Mouse (Mus musculus) lung, embryonic 14.5 days (tissue): ENCODE data around the gene Sh3glb1. TPM values are rescaled to one million over a fixed set of nuclear protein-coding genes. Genes with fewer than 3 reads are reported as not detected.

ENCODE experiments used
- ATAC-seq: fragments of 200-750 bp; cut with Nextera tagmentation; 2 replicates; pipeline ENCODE4 v1.8.0; 2017; ENCODE audit warnings: mild to moderate bottlenecking, moderate TSS enrichment, moderate library complexity; ENCODE audit not compliant: insufficient read depth
- DNase-seq: peaks from one replicate; pipeline ENCODE4 v3.0.0-alpha.2; 2015
- H3K27ac ChIP-seq: fragments of 300-500 bp; sonication (generic); 2 replicates; pipeline ENCODE4 v1.5.1; 2014; ENCODE audit warnings: low read depth, mild to moderate bottlenecking, moderate library complexity
- H3K27me3 ChIP-seq: fragments of 300-500 bp; sonication (generic); 2 replicates; pipeline ENCODE4 v1.6.1; 2014; ENCODE audit warnings: low read length, control low read depth; ENCODE audit not compliant: insufficient read depth
- H3K36me3 ChIP-seq: fragments of 300-500 bp; sonication (generic); 2 replicates; pipeline ENCODE4 v1.6.1; 2014; ENCODE audit warnings: control low read depth; ENCODE audit not compliant: insufficient read depth
- H3K4me1 ChIP-seq: fragments of 300-500 bp; sonication (generic); 2 replicates; pipeline ENCODE4 v1.6.1; 2014; ENCODE audit warnings: antibody characterized with exemption, control low read depth; ENCODE audit not compliant: insufficient read depth
- H3K4me2 ChIP-seq: fragments of 300-500 bp; sonication (generic); 2 replicates; pipeline ENCODE4 v1.6.1; 2014; ENCODE audit warnings: mild to moderate bottlenecking
- H3K4me3 ChIP-seq: fragments of 300-500 bp; sonication (generic); 2 replicates; pipeline ENCODE4 v1.5.1; 2014; ENCODE audit warnings: low read depth, low read length
- H3K9ac ChIP-seq: fragments of 300-500 bp; sonication (generic); 2 replicates; pipeline ENCODE4 v1.6.1; 2014
- H3K9me3 ChIP-seq: fragments of 300-500 bp; sonication (generic); 2 replicates; pipeline ENCODE4 v1.6.1; 2016; ENCODE audit warnings: low read depth, low read length, control low read depth
- CTCF ChIP-seq: IDR thresholded peaks from 2 replicates; pipeline ENCODE4 v1.5.1; 2016; ENCODE audit warnings: antibody characterized with exemption, low read depth
- WGBS: fragments of 180-500 bp; shearing (Covaris S2); extraction: QIAGEN DNeasy Blood & Tissue Kit; methylation state at CpG from one replicate; pipeline ENCODE4 v1.1.7; 2014; 5-methylcytosine and 5-hydroxymethylcytosine counted together
- polyA plus RNA-seq: library from polyadenylated mRNA; unstranded; fragments of >200 nt; fragmentation: Nextera tagmentation; extraction: Ambion mirVana; gene quantifications from 2 replicates; pipeline ENCODE4 v1.2.1, GENCODE M21; 2014

The Sh3glb1 gene
- polyA plus RNA-seq, 1 experiment from 2014 or later, result 104 TPM

DNA sequence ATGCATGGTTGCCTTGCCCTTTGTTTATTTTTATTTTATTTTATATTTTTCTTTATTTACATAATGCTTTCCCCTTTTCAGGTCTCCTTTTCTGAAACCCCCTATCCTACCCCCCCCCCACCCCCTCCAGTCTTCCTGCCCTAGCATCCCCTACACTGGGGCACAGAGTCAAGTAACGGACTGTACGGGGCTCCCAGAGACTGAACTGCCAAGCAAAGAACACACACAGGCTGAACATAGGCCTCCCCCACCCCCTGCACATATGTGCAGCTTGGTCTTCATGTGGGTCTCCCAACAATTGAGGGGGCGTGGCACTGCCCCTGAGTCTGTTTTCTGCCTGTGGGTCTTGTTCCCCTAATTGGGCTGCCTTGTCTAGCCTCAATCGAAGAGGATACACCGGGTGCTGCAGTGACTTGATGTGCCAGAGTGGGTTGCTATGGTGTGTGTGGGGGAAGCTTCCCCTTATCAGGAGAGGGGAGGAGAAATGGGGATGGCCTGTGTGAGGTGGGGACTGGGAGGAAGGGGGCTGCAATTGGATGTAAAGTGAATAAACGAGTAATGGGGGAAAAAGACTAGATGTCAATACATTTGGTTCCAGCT is 8.4 kb downstream of the Sh3glb1 start:
- H3K4me2 ChIP-seq, result no peak overlapping the region
- H3K27ac ChIP-seq, result no peak overlapping the region
- H3K4me1 ChIP-seq, result no peaks in the 10 kb centered on the region
- H3K36me3 ChIP-seq, result peaks cover 42% of the 10 kb centered on the region
- DNase-seq, result no peak
- no peak for TF ChIP-seq CTCF
- WGBS, result 85% methylated on average over 6 of the region's 6 CpGs
- H3K4me3 ChIP-seq, result no peak overlapping the region
- no peak overlapping the region for H3K9ac ChIP-seq
- ATAC-seq, result no peak
- H3K27me3 ChIP-seq, result no peaks in the 10 kb centered on the region
- H3K9me3 ChIP-seq, result no peaks in the 10 kb centered on the region

DNA sequence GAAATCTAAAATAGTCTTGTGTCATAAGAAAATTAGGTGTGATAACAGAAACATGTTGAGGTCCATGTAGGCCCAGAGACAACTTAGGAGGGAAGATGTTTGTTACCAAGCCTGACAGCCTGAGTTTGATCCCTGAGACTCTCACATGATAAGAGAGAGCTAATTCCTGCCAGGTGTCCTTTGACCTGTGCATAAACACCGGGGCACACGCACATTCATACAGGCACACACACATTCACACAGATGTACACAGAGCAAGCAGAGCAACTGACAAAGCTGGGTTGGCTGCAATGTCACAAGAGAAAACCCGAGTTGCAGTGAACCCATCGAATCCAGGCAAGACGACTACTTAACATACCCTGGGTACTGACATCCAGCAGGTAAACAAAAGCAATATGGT is 11.5 kb downstream of the Sh3glb1 start:
- WGBS, result 64% methylated on average over 5 of the region's 5 CpGs
- Histone ChIP-seq H3K9ac (no peak overlapping the region), H3K4me1 (no peaks in the 10 kb centered on the region), H3K4me3 (no peak overlapping the region), H3K4me2 (no peak overlapping the region), H3K27me3 (no peaks in the 10 kb centered on the region), H3K9me3 (no peaks in the 10 kb centered on the region), H3K27ac (no peak overlapping the region), H3K36me3 (peaks cover 57% of the 10 kb centered on the region)
- ATAC-seq (no peak), DNase-seq (no peak)
- no peak for TF ChIP-seq CTCF

DNA sequence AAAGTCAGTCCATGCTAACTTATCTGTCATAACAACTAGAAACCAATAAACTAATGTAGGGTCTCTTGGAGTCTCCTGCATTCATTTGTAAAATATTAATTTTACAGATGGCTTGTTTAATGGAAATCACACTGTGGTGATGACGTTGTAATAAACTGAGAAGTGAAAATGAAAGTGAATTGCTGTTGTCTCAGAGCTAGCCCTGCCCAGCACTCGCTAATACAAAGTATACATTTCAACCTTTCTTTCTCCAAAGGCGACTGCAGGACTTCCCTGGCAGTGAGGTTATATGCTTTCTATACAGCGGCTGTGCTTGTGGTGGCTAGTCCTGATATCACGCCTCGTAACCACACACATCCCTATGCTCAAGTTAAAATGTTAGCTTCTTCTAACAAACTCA is 16.2 kb downstream of the Sh3glb1 start:
- DNase-seq (no peak), ATAC-seq (no peak)
- Histone ChIP-seq H3K9me3 (no peaks in the 10 kb centered on the region), H3K27ac (no peak overlapping the region), H3K36me3 (peaks cover 58% of the 10 kb centered on the region), H3K4me3 (no peak overlapping the region), H3K9ac (no peak overlapping the region), H3K4me2 (no peak overlapping the region), H3K27me3 (no peaks in the 10 kb centered on the region), H3K4me1 (no peaks in the 10 kb centered on the region)
- no peak for TF ChIP-seq CTCF
- WGBS, result 75% methylated on average over 6 of the region's 6 CpGs

DNA sequence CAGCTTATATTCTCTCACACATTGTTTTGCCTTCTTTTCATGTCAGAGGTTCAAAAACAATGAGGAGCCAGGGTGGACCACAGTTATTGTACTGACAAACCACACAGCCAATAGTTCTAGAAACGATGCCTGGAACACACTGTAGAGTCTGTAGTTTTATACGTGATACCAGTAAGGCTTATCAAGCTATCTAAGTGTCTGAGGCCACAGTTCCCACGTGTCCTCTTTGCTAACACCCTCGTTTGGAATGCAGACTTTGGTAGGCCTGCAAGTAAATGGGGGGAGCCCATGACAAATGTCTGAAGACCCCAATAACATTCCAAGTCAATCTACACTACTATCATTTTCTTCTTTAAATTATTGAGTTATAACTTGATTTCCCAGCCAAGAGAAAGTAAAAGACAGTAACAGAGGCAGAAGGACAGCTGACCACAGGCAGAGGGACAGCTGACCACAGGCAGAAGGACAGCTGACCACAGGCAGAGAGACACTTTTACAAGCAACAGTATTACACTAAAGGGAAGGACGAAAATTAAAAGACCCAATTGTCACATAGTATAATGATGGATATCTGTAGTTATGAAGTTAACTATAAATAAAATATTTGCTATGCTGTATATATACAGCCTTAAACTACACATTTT is 21.2 kb downstream of the Sh3glb1 start:
- Histone ChIP-seq H3K4me3 (no peak overlapping the region), H3K36me3 (peaks cover 73% of the 10 kb centered on the region), H3K9me3 (no peaks in the 10 kb centered on the region), H3K9ac (no peak overlapping the region), H3K4me1 (no peaks in the 10 kb centered on the region), H3K4me2 (no peak overlapping the region), H3K27ac (no peak overlapping the region), H3K27me3 (no peaks in the 10 kb centered on the region)
- 79% methylated on average over 5 of the region's 5 CpGs for WGBS
- no peak for TF ChIP-seq CTCF
- DNase-seq (no peak), ATAC-seq (no peak)

DNA sequence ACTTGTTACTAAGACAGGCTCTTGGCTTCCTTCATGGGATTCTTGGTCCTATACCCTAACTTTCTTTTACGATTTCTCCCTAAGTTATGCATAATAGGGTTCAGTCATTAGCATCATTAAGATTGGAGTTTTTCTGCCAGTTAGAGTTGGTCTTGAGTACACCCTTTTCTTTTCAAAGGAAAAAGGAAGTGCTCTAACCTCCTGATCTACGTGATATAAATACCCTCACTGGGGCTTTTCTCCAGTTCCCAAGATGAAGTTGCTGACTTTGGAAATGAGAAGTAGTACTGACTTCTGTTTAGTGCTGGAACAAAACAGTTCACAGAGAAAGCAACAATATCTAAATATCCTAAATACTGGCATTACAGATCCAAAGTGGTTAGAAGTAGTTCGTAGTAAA is 22.2 kb downstream of the Sh3glb1 start:
- Histone ChIP-seq H3K36me3 (peaks cover 73% of the 10 kb centered on the region), H3K9ac (no peak overlapping the region), H3K27me3 (no peaks in the 10 kb centered on the region), H3K9me3 (no peaks in the 10 kb centered on the region), H3K4me2 (no peak overlapping the region), H3K27ac (no peak overlapping the region), H3K4me1 (no peaks in the 10 kb centered on the region), H3K4me3 (no peak overlapping the region)
- DNase-seq (no peak), ATAC-seq (no peak)
- TF ChIP-seq CTCF, result no peak
- WGBS, result 74% methylated on average over 3 of the region's 3 CpGs

DNA sequence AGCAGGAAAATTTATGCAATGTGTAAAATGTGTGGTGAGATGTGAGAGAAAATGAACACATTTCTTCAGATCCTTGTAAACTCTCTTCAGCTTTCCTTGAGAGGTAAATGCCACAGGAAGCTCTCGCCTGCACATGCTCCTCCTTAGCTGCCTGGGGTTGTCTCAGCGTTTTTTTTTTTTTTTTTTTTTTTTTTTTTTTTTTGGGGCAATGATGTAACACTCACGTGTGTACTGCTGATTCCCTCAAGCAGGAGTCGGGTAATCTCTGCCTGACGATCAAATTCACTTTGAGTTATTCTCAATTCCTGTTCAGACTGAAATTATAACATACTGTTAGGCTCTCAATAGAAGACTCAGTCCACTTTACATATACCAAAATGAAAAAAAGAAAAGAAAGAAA is 23.0 kb downstream of the Sh3glb1 start:
- WGBS, result 60% methylated on average over 5 of the region's 5 CpGs
- no peak overlapping the region for H3K4me3 ChIP-seq
- H3K27me3 ChIP-seq, result no peaks in the 10 kb centered on the region
- no peaks in the 10 kb centered on the region for H3K4me1 ChIP-seq
- no peak overlapping the region for H3K4me2 ChIP-seq
- no peak for TF ChIP-seq CTCF
- H3K9ac ChIP-seq, result no peak overlapping the region
- peaks cover 75% of the 10 kb centered on the region for H3K36me3 ChIP-seq
- H3K27ac ChIP-seq, result no peak overlapping the region
- DNase-seq (no peak), ATAC-seq (no peak)
- H3K9me3 ChIP-seq, result no peaks in the 10 kb centered on the region

DNA sequence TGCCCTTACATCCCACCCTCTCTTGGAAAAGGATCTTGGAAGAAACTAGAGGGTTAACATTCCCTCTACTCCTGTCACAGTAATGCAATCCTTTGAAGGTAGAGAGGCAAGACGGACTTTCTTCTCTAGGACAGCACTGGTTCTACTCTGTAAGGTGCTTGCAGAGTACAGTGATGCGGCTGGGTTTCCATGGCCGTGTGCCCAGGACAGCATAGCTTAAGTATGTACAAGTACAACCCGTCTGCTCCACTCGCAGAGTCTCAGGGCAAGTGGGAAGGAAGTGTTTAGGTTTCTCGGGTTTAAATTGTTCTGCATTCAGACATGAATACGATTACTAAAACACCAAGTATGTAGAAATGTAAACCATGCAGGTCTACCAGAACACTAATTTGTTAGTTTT is 25.2 kb downstream of the Sh3glb1 start:
- ATAC-seq, result no peak
- TF ChIP-seq CTCF, result no peak
- no peak overlapping the region for H3K27ac ChIP-seq
- no peaks in the 10 kb centered on the region for H3K9me3 ChIP-seq
- no peaks in the 10 kb centered on the region for H3K27me3 ChIP-seq
- H3K9ac ChIP-seq, result no peak overlapping the region
- no peak overlapping the region for H3K4me3 ChIP-seq
- 77% methylated on average over 7 of the region's 7 CpGs for WGBS
- no peaks in the 10 kb centered on the region for H3K4me1 ChIP-seq
- peaks cover 74% of the 10 kb centered on the region for H3K36me3 ChIP-seq
- H3K4me2 ChIP-seq, result no peak overlapping the region
- DNase-seq, result no peak
